Mouse (Mus musculus) thymus, postnatal 36 days (tissue): ENCODE measurements around the gene Zdhhc17.

Experiments
- DNase-seq, 2 experiments: peaks; one replicate each; pipeline ENCODE4 v3.0.0; 2022; ENCODE audit warnings: mixed read lengths in 2 of 2

Gene Zdhhc17

GRCm38 (mm10) chr10:110918414-110919391 is 91.2 kb downstream of the Zdhhc17 start:
- peak in 1 of 2 experiments; percentile 14 for DNase-seq

DNA sequence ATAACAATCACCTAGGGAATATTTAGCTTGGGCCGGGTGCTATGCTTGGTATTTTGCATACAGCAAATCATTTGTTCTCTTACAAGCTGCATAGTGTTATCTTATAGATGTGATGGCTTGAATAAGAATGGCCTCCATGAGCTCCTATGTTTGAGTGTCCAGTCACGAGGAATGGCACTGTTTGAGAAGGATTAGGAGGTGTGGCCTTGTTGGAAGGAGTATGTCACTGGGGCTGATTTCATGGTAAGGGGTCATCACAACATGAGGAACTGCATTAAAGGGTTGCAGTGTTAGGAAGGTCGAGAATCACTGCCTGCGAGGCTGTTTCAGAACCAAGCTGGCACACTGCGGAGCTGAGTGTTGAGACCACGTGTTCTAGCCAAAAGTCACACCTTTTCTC is 92.4 kb downstream of the Zdhhc17 start:
- DNase-seq = no peak

GRCm38 (mm10) chr10:110916666-110917344 is 93.1 kb downstream of the Zdhhc17 start:
- no peak for DNase-seq

- no peak for DNase-seq
Observed at GRCm38 (mm10) chr10:110903862-110904261, 106.1 kb downstream of the Zdhhc17 start.

GRCm38 (mm10) chr10:110899744-110900501 is 110.0 kb downstream of the Zdhhc17 start:
- DNase-seq = no peak
